Mouse (Mus musculus) lung, embryonic 14.5 days (tissue): ENCODE data around the gene Vps29. TPM values are rescaled to one million over a fixed set of nuclear protein-coding genes. Genes with fewer than 3 reads are reported as not detected.
A peak's percentile ranks its signal among the peaks of the same experiment; 100 is the strongest.

Experiments
- ATAC-seq: fragments of 200-750 bp; cut with Nextera tagmentation; 2 replicates; pipeline ENCODE4 v1.8.0; 2017; ENCODE audit warnings: mild to moderate bottlenecking, moderate TSS enrichment, moderate library complexity; ENCODE audit not compliant: insufficient read depth
- DNase-seq: peaks from one replicate; pipeline ENCODE4 v3.0.0-alpha.2; 2015
- H3K27ac ChIP-seq: fragments of 300-500 bp; sonication (generic); 2 replicates; pipeline ENCODE4 v1.5.1; 2014; ENCODE audit warnings: low read depth, mild to moderate bottlenecking, moderate library complexity
- H3K27me3 ChIP-seq: fragments of 300-500 bp; sonication (generic); 2 replicates; pipeline ENCODE4 v1.6.1; 2014; ENCODE audit warnings: low read length, control low read depth; ENCODE audit not compliant: insufficient read depth
- H3K36me3 ChIP-seq: fragments of 300-500 bp; sonication (generic); 2 replicates; pipeline ENCODE4 v1.6.1; 2014; ENCODE audit warnings: control low read depth; ENCODE audit not compliant: insufficient read depth
- H3K4me1 ChIP-seq: fragments of 300-500 bp; sonication (generic); 2 replicates; pipeline ENCODE4 v1.6.1; 2014; ENCODE audit warnings: antibody characterized with exemption, control low read depth; ENCODE audit not compliant: insufficient read depth
- H3K4me2 ChIP-seq: fragments of 300-500 bp; sonication (generic); 2 replicates; pipeline ENCODE4 v1.6.1; 2014; ENCODE audit warnings: mild to moderate bottlenecking
- H3K4me3 ChIP-seq: fragments of 300-500 bp; sonication (generic); 2 replicates; pipeline ENCODE4 v1.5.1; 2014; ENCODE audit warnings: low read depth, low read length
- H3K9ac ChIP-seq: fragments of 300-500 bp; sonication (generic); 2 replicates; pipeline ENCODE4 v1.6.1; 2014
- H3K9me3 ChIP-seq: fragments of 300-500 bp; sonication (generic); 2 replicates; pipeline ENCODE4 v1.6.1; 2016; ENCODE audit warnings: low read depth, low read length, control low read depth
- CTCF ChIP-seq: IDR thresholded peaks from 2 replicates; pipeline ENCODE4 v1.5.1; 2016; ENCODE audit warnings: antibody characterized with exemption, low read depth
- WGBS: fragments of 180-500 bp; shearing (Covaris S2); extraction: QIAGEN DNeasy Blood & Tissue Kit; methylation state at CpG from one replicate; pipeline ENCODE4 v1.1.7; 2014; 5-methylcytosine and 5-hydroxymethylcytosine counted together
- polyA plus RNA-seq: library from polyadenylated mRNA; unstranded; fragments of >200 nt; fragmentation: Nextera tagmentation; extraction: Ambion mirVana; gene quantifications from 2 replicates; pipeline ENCODE4 v1.2.1, GENCODE M21; 2014

The Vps29 gene
- polyA plus RNA-seq, 1 experiment from 2014 or later = 219 TPM

DNA sequence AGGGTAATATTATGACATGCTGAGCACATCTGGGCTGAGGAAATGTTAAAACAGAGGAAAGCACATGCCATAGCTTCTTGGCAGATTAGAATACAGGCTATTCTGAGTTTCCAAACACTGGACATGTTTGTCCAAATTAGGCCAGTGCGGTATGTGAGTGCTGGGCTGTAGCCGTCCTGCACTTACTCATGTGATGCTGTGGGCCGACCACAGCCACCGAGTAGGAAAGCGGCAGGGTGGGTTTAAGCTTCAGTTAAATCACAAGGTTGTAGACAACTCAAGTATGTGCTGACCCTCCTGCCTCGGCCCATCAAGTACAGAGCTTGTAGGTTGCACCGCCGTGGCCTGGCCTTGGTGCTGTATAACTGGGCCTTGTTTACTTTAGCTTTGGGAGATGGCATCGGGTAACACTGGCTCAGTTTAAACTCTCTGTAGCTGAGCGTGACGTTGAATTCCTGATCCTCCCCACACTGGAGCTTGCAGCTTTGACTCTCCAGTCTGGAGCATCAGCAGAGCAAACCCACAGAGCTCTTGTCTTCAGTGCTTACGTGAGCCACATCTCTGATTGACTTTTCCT is 33.9 kb upstream of the Vps29 start:
- no peak for DNase-seq
- no peak for TF ChIP-seq CTCF
- H3K27me3 ChIP-seq = no peaks in the 10 kb centered on the region
- H3K9me3 ChIP-seq = no peaks in the 10 kb centered on the region
- H3K9ac ChIP-seq = no peak overlapping the region; the same call in 1 of the 2 replicates
- H3K27ac ChIP-seq = peak overlapping the region; percentile 54; the same call in 1 of the 2 replicates
- no peak overlapping the region for H3K4me2 ChIP-seq
- WGBS = 39% methylated on average over 12 of the region's 12 CpGs
- H3K4me1 ChIP-seq = no peaks in the 10 kb centered on the region
- no peak for ATAC-seq
- H3K36me3 ChIP-seq = peaks cover 53% of the 10 kb centered on the region
- H3K4me3 ChIP-seq = no peak overlapping the region

DNA sequence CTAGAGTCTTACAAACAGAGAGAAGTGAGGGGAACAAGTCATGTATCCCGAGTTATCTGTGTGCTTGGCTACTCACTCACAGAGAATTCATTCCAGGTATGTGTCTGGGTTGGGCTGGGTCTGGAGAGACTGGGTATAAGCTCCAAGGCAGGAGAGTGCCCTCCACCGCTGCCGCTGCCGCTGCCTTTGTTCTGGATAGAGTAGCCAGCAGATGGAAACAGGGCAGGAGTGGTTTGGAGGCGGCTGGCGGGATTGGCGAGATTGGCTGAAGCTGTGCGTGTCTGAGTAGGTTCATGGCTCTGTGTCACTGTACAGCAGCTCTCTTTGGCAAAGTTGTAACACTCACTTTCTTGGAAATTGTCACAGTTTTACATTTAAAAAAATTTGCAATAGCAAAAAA is 30.6 kb upstream of the Vps29 start:
- H3K9me3 ChIP-seq = no peaks in the 10 kb centered on the region
- DNase-seq (no peak), ATAC-seq (no peak)
- no peak for TF ChIP-seq CTCF
- H3K27ac ChIP-seq = no peak overlapping the region
- H3K27me3 ChIP-seq = no peaks in the 10 kb centered on the region
- WGBS = 76% methylated on average over 8 of the region's 8 CpGs
- no peak overlapping the region for H3K4me2 ChIP-seq
- H3K36me3 ChIP-seq = peaks cover 53% of the 10 kb centered on the region
- H3K4me1 ChIP-seq = no peaks in the 10 kb centered on the region
- no peak overlapping the region for H3K4me3 ChIP-seq
- H3K9ac ChIP-seq = no peak overlapping the region

- no peak overlapping the region for H3K4me2 ChIP-seq
- H3K4me1 ChIP-seq = no peaks in the 10 kb centered on the region
- no peak for DNase-seq
- no peaks in the 10 kb centered on the region for H3K9me3 ChIP-seq
- TF ChIP-seq CTCF = no peak
- H3K4me3 ChIP-seq = no peak overlapping the region
- WGBS = 86% methylated on average over 23 of the region's 23 CpGs
- H3K27me3 ChIP-seq = no peaks in the 10 kb centered on the region
- ATAC-seq = no peak
- H3K36me3 ChIP-seq = peaks cover 47% of the 10 kb centered on the region
- H3K9ac ChIP-seq = no peak overlapping the region
- H3K27ac ChIP-seq = no peak overlapping the region
These were observed 29.3 kb upstream of the Vps29 start for GRCm38 (mm10) chr5:122324608-122325431.

- 80% methylated on average over 8 of the region's 8 CpGs for WGBS
- TF ChIP-seq CTCF = no peak
- ATAC-seq = no peak
- Histone ChIP-seq H3K36me3 (peaks cover 40% of the 10 kb centered on the region), H3K27ac (no peak overlapping the region), H3K9me3 (no peaks in the 10 kb centered on the region), H3K27me3 (no peaks in the 10 kb centered on the region), H3K4me2 (no peak overlapping the region), H3K4me3 (no peak overlapping the region), H3K9ac (no peak overlapping the region), H3K4me1 (no peaks in the 10 kb centered on the region)
- DNase-seq = no peak
These were observed 28.7 kb upstream of the Vps29 start for GRCm38 (mm10) chr5:122325477-122325876.

- Histone ChIP-seq H3K4me3 (no peak overlapping the region), H3K4me1 (no peaks in the 10 kb centered on the region), H3K9ac (no peak overlapping the region), H3K36me3 (peaks cover 24% of the 10 kb centered on the region), H3K4me2 (no peak overlapping the region), H3K27me3 (no peaks in the 10 kb centered on the region), H3K9me3 (no peaks in the 10 kb centered on the region), H3K27ac (no peak overlapping the region)
- no peak for TF ChIP-seq CTCF
- 79% methylated on average over 3 of the region's 3 CpGs for WGBS
- ATAC-seq (no peak), DNase-seq (no peak)
These were observed 26.9 kb upstream of the Vps29 start for GRCm38 (mm10) chr5:122327283-122327682.

DNA sequence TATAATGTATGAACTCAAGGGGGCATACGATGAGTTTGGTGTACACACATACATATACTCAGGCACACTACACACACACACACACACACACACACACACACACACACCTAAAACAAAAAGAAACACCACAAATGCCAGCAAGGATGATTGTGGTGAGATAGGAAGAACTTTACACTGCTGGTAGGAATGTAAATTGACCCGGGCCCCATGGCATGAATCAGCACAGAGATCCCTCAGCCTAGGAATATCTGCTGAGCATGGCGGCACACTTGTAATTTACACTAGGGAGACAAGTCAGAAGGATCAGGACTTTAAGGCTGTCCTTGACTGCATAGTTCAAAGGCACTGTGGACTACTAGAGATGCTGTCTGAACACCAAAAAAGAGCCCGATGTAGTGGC is 23.9 kb upstream of the Vps29 start:
- no peak for ATAC-seq
- TF ChIP-seq CTCF = no peak
- WGBS = 77% methylated on average over 4 of the region's 4 CpGs

GRCm38 (mm10) chr5:122334682-122335081 is 19.5 kb upstream of the Vps29 start:
- Histone ChIP-seq H3K4me1 (no peaks in the 10 kb centered on the region), H3K4me2 (no peak overlapping the region), H3K27ac (no peak overlapping the region), H3K9ac (no peak overlapping the region), H3K36me3 (no peaks in the 10 kb centered on the region), H3K9me3 (no peaks in the 10 kb centered on the region), H3K4me3 (no peak overlapping the region), H3K27me3 (no peaks in the 10 kb centered on the region)
- WGBS = 66% methylated on average over 3 of the region's 3 CpGs
- no peak for DNase-seq
- no peak for ATAC-seq
- TF ChIP-seq CTCF = no peak

More for the DNA sequence above, 23.9 kb upstream of the Vps29 start:
- Histone ChIP-seq H3K9ac (no peak overlapping the region), H3K36me3 (peaks cover 8% of the 10 kb centered on the region; the same call in 1 of the 2 replicates), H3K27ac (no peak overlapping the region), H3K4me3 (no peak overlapping the region), H3K4me2 (no peak overlapping the region), H3K27me3 (no peaks in the 10 kb centered on the region), H3K9me3 (no peaks in the 10 kb centered on the region), H3K4me1 (no peaks in the 10 kb centered on the region)
- no peak for DNase-seq
